Mouse (Mus musculus) embryonic facial prominence, embryonic 14.5 days (tissue): ENCODE results near the gene Mpnd. TPM values are rescaled to one million over a fixed set of nuclear protein-coding genes. Genes with fewer than 3 reads are reported as not detected.

ENCODE experiments used
- ATAC-seq: fragments of 200-750 bp; cut with Nextera tagmentation; 2 replicates; pipeline ENCODE4 v1.8.0; 2017; ENCODE audit warnings: low read depth, moderate number of reproducible peaks, moderate TSS enrichment
- DNase-seq: peaks from one replicate; pipeline ENCODE4 v3.0.0-alpha.2; 2015; ENCODE audit warnings: low spot score
- H3K27ac ChIP-seq: fragments of 300-500 bp; sonication (generic); replicated peaks from 2 replicates; pipeline ENCODE4 v1.5.1; 2014; ENCODE audit warnings: low read depth, mild to moderate bottlenecking, low read length, moderate library complexity
- H3K27me3 ChIP-seq: fragments of 300-500 bp; sonication (generic); replicated peaks from 2 replicates; pipeline ENCODE4 v1.6.1; 2014; ENCODE audit warnings: low read length; ENCODE audit not compliant: control insufficient read depth, insufficient read depth
- H3K36me3 ChIP-seq: fragments of 300-500 bp; sonication (generic); 2 replicates; pipeline ENCODE4 v1.6.1; 2014; ENCODE audit warnings: low read length, mixed read lengths; ENCODE audit not compliant: control insufficient read depth, insufficient read depth
- H3K4me1 ChIP-seq: fragments of 300-500 bp; sonication (generic); 2 replicates; pipeline ENCODE4 v1.6.1; 2014; ENCODE audit warnings: antibody characterized with exemption, low read length; ENCODE audit not compliant: control insufficient read depth, insufficient read depth
- H3K4me2 ChIP-seq: fragments of 300-500 bp; sonication (generic); 2 replicates; pipeline ENCODE4 v1.6.1; 2014; ENCODE audit warnings: low read depth, mild to moderate bottlenecking, low read length, moderate library complexity, mixed read lengths
- H3K4me3 ChIP-seq: fragments of 300-500 bp; sonication (generic); 2 replicates; pipeline ENCODE4 v1.5.1; 2014; ENCODE audit warnings: low read depth, mild to moderate bottlenecking, low read length
- H3K9ac ChIP-seq: fragments of 300-500 bp; sonication (generic); 2 replicates; pipeline ENCODE4 v1.6.1; 2014; ENCODE audit warnings: low read depth, mild to moderate bottlenecking, low read length, moderate library complexity, mixed read lengths
- H3K9me3 ChIP-seq: fragments of 300-500 bp; sonication (generic); 2 replicates; pipeline ENCODE4 v1.6.1; 2016; ENCODE audit warnings: low read length; ENCODE audit not compliant: control insufficient read depth
- WGBS: fragments of 180-500 bp; shearing (Covaris S2); extraction: QIAGEN DNeasy Blood & Tissue Kit; methylation state at CpG from one replicate; pipeline ENCODE4 v1.1.7; 2014; 5-methylcytosine and 5-hydroxymethylcytosine counted together
- polyA plus RNA-seq: library from polyadenylated mRNA; unstranded; fragments of >200 nt; fragmentation: Nextera tagmentation; extraction: Ambion mirVana; gene quantifications from 2 replicates; pipeline ENCODE4 v1.2.1, GENCODE M21; 2014

Mpnd gene
- polyA plus RNA-seq, 1 experiment from 2014 or later: 81.8 TPM

GRCm38 (mm10) chr17:56020400-56021084, 15.0 kb downstream of the Mpnd start:
- peaks cover 46% of the 10 kb centered on the region for H3K36me3 ChIP-seq
- ATAC-seq: no peak
- no peak overlapping the region for H3K27ac ChIP-seq
- no peak overlapping the region for H3K4me3 ChIP-seq
- 90% methylated on average over 6 of the region's 6 CpGs for WGBS
- H3K4me2 ChIP-seq: no peak overlapping the region
- no peaks in the 10 kb centered on the region for H3K4me1 ChIP-seq
- H3K9ac ChIP-seq: no peak overlapping the region
- H3K9me3 ChIP-seq: no peaks in the 10 kb centered on the region
- no peaks in the 10 kb centered on the region for H3K27me3 ChIP-seq
- no peak for DNase-seq

DNA sequence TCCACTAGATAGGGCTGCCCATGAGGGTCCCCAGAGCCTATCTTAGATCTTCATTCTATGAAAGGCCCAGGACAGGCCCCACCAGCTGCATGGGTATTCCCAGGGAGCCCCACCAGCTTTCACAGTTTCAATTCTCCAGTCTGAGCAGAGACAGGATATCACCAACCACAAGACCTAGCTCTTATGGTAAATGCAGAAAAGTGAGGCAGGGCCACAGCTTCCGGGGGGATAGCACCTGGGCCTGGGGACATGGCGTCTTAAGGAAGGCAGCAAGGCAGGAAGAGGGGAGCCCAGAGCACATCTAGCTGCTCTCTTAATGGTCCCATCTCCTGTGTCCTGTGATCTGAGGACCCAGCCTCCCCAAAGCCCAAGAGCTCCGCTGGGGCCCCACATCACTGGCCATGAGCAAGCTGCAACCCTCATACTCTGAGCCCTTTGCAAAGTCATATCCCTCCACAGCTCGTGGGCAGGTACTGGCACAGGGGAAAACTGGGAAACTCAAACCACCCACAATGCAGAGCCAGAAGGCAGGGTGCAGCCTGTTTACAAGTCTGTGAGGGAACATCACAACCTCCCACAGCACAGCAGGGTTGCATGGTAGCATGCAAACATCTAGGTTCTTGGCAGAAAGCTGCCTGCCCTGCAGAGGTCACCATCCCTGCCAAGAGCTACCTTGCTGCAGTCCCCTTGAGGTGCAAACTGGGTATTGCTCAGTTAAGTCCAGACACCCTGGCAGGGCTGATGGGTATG, 15.8 kb downstream of the Mpnd start:
- Histone ChIP-seq H3K4me2 (no peak overlapping the region), H3K36me3 (peaks cover 38% of the 10 kb centered on the region), H3K4me1 (no peaks in the 10 kb centered on the region), H3K9me3 (no peaks in the 10 kb centered on the region), H3K27me3 (no peaks in the 10 kb centered on the region), H3K27ac (no peak overlapping the region), H3K4me3 (no peak overlapping the region), H3K9ac (no peak overlapping the region)
- DNase-seq (no peak), ATAC-seq (no peak)
- WGBS: 86% methylated on average over 4 of the region's 4 CpGs

DNA sequence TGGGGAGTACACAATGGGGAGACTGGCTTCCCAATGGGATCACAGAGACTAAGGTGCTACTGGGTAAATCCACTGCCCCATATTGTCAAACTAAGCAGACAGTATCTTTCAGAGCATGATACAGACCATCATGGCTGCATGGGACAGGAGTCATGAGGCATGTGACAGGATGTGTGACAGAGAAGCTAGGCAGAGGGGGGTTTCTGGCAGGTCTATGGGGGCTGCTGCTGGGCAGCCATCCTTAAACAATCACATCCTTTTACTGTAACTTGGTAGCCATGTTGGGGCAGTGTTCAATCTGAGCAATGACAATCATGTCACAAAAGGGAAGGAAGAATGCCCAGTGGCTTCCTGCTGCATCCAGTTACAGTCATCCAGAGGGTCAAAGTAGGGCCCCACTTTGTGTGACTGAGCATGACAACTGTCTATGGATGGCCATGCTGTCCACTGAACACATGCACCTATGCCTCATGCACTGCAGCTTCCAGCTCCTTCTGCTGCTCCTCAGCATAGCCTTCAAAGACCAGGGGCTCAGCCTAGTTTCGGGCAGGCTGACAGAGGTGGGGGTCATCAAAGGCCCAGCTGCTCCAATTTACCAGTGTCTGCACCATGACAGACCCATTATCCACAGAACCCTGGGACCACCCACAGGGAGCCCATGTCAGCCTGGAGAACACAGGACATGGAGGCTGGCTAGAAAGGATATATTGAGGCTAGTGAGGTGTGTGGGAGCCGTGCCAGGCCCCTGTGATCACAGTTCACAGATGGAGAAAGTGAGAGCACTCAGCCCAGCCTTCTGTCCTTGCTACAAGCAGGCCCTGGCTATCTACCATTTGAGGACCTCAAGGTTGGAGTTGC, 16.8 kb downstream of the Mpnd start:
- Histone ChIP-seq H3K4me1 (no peaks in the 10 kb centered on the region), H3K4me2 (no peak overlapping the region), H3K27ac (no peak overlapping the region), H3K4me3 (no peak overlapping the region), H3K36me3 (peaks cover 27% of the 10 kb centered on the region), H3K27me3 (no peaks in the 10 kb centered on the region), H3K9ac (no peak overlapping the region), H3K9me3 (no peaks in the 10 kb centered on the region)
- ATAC-seq (no peak), DNase-seq (no peak)
- WGBS: 57% methylated on average over 2 of the region's 2 CpGs

- H3K27ac ChIP-seq: no peak overlapping the region
- WGBS: 82% methylated on average over 4 of the region's 4 CpGs
- no peaks in the 10 kb centered on the region for H3K4me1 ChIP-seq
- no peak overlapping the region for H3K9ac ChIP-seq
- no peaks in the 10 kb centered on the region for H3K9me3 ChIP-seq
- DNase-seq (no peak), ATAC-seq (no peak)
- H3K4me2 ChIP-seq: no peak overlapping the region
- H3K27me3 ChIP-seq: no peaks in the 10 kb centered on the region
- H3K36me3 ChIP-seq: peaks cover 22% of the 10 kb centered on the region
- H3K4me3 ChIP-seq: no peak overlapping the region
These were observed 17.4 kb downstream of the Mpnd start for GRCm38 (mm10) chr17:56022989-56023290.

- DNase-seq (no peak), ATAC-seq (no peak)
- Histone ChIP-seq H3K9me3 (no peaks in the 10 kb centered on the region), H3K4me1 (no peaks in the 10 kb centered on the region), H3K9ac (no peak overlapping the region), H3K27ac (no peak overlapping the region), H3K27me3 (no peaks in the 10 kb centered on the region), H3K4me2 (no peak overlapping the region), H3K36me3 (peaks cover 17% of the 10 kb centered on the region), H3K4me3 (no peak overlapping the region)
- WGBS: 70% methylated on average over 5 of the region's 5 CpGs
These were observed 17.9 kb downstream of the Mpnd start for GRCm38 (mm10) chr17:56023386-56023785.

- 61% methylated on average over 2 of the region's 2 CpGs for WGBS
- Histone ChIP-seq H3K36me3 (peaks cover 11% of the 10 kb centered on the region; the same call in 1 of the 2 replicates), H3K4me2 (no peak overlapping the region), H3K4me1 (no peaks in the 10 kb centered on the region), H3K27ac (no peak overlapping the region), H3K9me3 (no peaks in the 10 kb centered on the region), H3K27me3 (no peaks in the 10 kb centered on the region), H3K4me3 (no peak overlapping the region), H3K9ac (no peak overlapping the region)
- DNase-seq (no peak), ATAC-seq (no peak)
These were observed 19.0 kb downstream of the Mpnd start for GRCm38 (mm10) chr17:56024476-56024875.

GRCm38 (mm10) chr17:56024931-56025330, 19.4 kb downstream of the Mpnd start:
- H3K4me1 ChIP-seq: no peaks in the 10 kb centered on the region
- H3K27ac ChIP-seq: no peak overlapping the region
- H3K36me3 ChIP-seq: peaks cover 9% of the 10 kb centered on the region; the same call in 1 of the 2 replicates
- no peaks in the 10 kb centered on the region for H3K9me3 ChIP-seq
- H3K4me2 ChIP-seq: no peak overlapping the region
- 79% methylated on average over 5 of the region's 5 CpGs for WGBS
- H3K9ac ChIP-seq: no peak overlapping the region
- no peaks in the 10 kb centered on the region for H3K27me3 ChIP-seq
- DNase-seq (no peak), ATAC-seq (no peak)
- H3K4me3 ChIP-seq: no peak overlapping the region

- H3K9ac ChIP-seq: no peak overlapping the region
- no peaks in the 10 kb centered on the region for H3K4me1 ChIP-seq
- H3K27me3 ChIP-seq: no peaks in the 10 kb centered on the region
- no peaks in the 10 kb centered on the region for H3K9me3 ChIP-seq
- no peak for DNase-seq
- ATAC-seq: no peak
- H3K4me2 ChIP-seq: no peak overlapping the region
- peaks cover 17% of the 10 kb centered on the region; the same call in 1 of the 2 replicates for H3K36me3 ChIP-seq
- no peak overlapping the region for H3K4me3 ChIP-seq
- 92% methylated on average over 1 of the region's 1 CpGs for WGBS
- H3K27ac ChIP-seq: no peak overlapping the region
These were observed 20.8 kb downstream of the Mpnd start for GRCm38 (mm10) chr17:56026303-56026702.
